Mouse (Mus musculus) lung, embryonic 16.5 days (tissue): ENCODE data around the gene Nlrx1. TPM values are rescaled to one million over a fixed set of nuclear protein-coding genes. Genes with fewer than 3 reads are reported as not detected.

ENCODE experiments used
- ATAC-seq: fragments of 200-750 bp; cut with Nextera tagmentation; 2 replicates; pipeline ENCODE4 v1.8.0; 2017; ENCODE audit warnings: low read depth, mild to moderate bottlenecking, moderate library complexity
- H3K27ac ChIP-seq: fragments of 300-500 bp; sonication (generic); 2 replicates; pipeline ENCODE4 v1.5.1; 2014; ENCODE audit warnings: mild to moderate bottlenecking, control low read depth, low read length
- H3K27me3 ChIP-seq: fragments of 300-500 bp; sonication (generic); 2 replicates; pipeline ENCODE4 v1.6.1; 2014; ENCODE audit warnings: low read depth, low read length, mixed read lengths; ENCODE audit not compliant: control insufficient read depth, insufficient read depth
- H3K36me3 ChIP-seq: fragments of 300-500 bp; sonication (generic); 2 replicates; pipeline ENCODE4 v1.6.1; 2014; ENCODE audit warnings: low read length; ENCODE audit not compliant: control insufficient read depth, insufficient read depth
- H3K4me1 ChIP-seq: fragments of 300-500 bp; sonication (generic); replicated peaks from 2 replicates; pipeline ENCODE4 v1.6.1; 2014; ENCODE audit warnings: low read length, mixed read lengths; ENCODE audit not compliant: control insufficient read depth, insufficient read depth
- H3K4me2 ChIP-seq: fragments of 300-500 bp; sonication (generic); 2 replicates; pipeline ENCODE4 v1.6.1; 2014; ENCODE audit warnings: low read depth, low read length, control low read depth
- H3K4me3 ChIP-seq: fragments of 300-500 bp; sonication (generic); 2 replicates; pipeline ENCODE4 v1.5.1; 2014; ENCODE audit warnings: mild to moderate bottlenecking, low read length, control low read depth
- H3K9ac ChIP-seq: fragments of 300-500 bp; sonication (generic); 2 replicates; pipeline ENCODE4 v1.6.1; 2014; ENCODE audit warnings: low read length, control low read depth
- H3K9me3 ChIP-seq: fragments of 300-500 bp; sonication (generic); 2 replicates; pipeline ENCODE4 v1.6.1; 2016; ENCODE audit warnings: low read length; ENCODE audit not compliant: control insufficient read depth
- WGBS: fragments of 180-500 bp; shearing (Covaris S2); extraction: QIAGEN DNeasy Blood & Tissue Kit; methylation state at CpG from one replicate; pipeline ENCODE4 v1.1.7; 2014; 5-methylcytosine and 5-hydroxymethylcytosine counted together
- polyA plus RNA-seq: library from polyadenylated mRNA; unstranded; fragments of >200 nt; fragmentation: Nextera tagmentation; extraction: Ambion mirVana; gene quantifications from 2 replicates; pipeline ENCODE4 v1.2.1, GENCODE M21; 2015

Gene Nlrx1
- polyA plus RNA-seq, 1 experiment from 2014 or later: 10.4 TPM

DNA sequence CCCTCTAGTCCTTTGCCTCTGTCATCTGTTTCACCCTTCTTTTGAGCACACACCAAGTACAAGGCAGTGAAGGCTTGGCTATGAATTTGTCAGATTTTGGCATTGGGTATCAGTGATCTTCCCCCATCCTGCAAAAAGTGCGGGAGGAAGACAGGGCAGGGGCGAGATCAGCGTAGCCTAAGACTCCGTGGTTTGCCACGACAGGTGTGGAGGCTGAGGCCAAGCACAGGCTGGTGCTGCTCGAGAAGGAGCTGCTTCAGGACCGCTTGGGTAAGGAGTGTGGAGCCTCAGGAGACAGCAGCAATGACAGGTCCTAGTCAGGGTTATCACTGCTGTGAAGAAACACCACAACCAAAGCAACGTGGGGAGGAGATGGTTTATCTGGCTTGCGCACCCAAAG lies 27.0 kb downstream of the Nlrx1 start:
- H3K4me3 ChIP-seq: no peak overlapping the region
- H3K4me1 ChIP-seq: no peaks in the 10 kb centered on the region
- H3K27me3 ChIP-seq: no peaks in the 10 kb centered on the region
- ATAC-seq: no peak
- H3K27ac ChIP-seq: no peak overlapping the region
- no peaks in the 10 kb centered on the region for H3K36me3 ChIP-seq
- no peaks in the 10 kb centered on the region for H3K9me3 ChIP-seq
- no peak overlapping the region for H3K4me2 ChIP-seq
- 56% methylated on average over 9 of the region's 9 CpGs for WGBS
- no peak overlapping the region for H3K9ac ChIP-seq

DNA sequence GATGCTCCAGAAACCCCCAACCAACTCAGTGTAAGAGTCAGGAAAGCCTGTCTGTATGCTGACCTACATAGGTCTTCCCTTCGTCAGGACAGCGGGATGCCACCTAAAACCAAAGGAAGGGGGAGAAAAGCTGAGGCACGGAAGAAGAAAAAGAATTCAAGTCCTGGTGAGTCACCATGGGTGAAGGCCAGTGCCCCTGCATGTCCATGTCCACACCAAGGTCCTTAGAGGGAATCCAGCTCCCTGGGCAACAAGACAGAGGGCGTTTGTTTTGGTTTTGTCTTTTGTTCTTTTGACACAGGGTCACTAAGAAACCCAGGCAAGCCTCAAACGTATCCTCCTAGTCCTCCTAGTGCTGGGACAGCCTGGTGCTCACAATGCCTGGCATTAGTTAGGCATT lies 27.5 kb downstream of the Nlrx1 start:
- H3K4me3 ChIP-seq: no peak overlapping the region
- no peaks in the 10 kb centered on the region for H3K36me3 ChIP-seq
- H3K9me3 ChIP-seq: no peaks in the 10 kb centered on the region
- 58% methylated on average over 5 of the region's 5 CpGs for WGBS
- H3K27me3 ChIP-seq: no peaks in the 10 kb centered on the region
- no peak overlapping the region for H3K9ac ChIP-seq
- no peak for ATAC-seq
- no peak overlapping the region for H3K27ac ChIP-seq
- no peak overlapping the region for H3K4me2 ChIP-seq
- H3K4me1 ChIP-seq: no peaks in the 10 kb centered on the region

DNA sequence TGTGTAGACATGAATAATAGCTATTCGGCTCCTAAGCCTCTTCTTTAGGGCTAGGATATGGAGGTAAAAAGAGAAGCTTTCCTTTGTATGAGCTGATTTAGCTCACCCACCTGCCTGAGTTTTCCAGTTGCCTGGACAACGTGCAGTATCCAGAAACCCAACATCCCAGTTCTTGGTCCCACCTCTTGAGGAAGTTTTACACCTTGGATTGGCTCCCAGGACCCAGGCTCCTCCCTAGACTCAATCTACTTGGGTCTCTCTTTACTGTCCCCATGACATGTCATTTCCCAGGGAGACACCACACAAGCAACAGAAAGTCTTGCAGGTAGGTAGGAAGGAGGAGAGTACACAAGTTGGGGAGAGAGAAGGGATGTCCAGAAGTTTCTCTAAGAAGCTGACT lies 28.0 kb downstream of the Nlrx1 start, which contains the start of gene Ccdc153:
TSS of gene Ccdc153 (plus strand) at position 278 of the 400 bp plus-strand sequence.
- H3K4me3 ChIP-seq: no peak within 1 kb of the TSS
- ATAC-seq: no peak
- 36% methylated on average over 2 of the region's 2 CpGs for WGBS
- H3K9ac ChIP-seq: no peak within 1 kb of the TSS
- H3K4me2 ChIP-seq: no peak within 1 kb of the TSS
- H3K9me3 ChIP-seq: no peaks in the 10 kb centered on the region
- H3K36me3 ChIP-seq: no peaks in the 10 kb centered on the region
- H3K4me1 ChIP-seq: no peaks in the 10 kb centered on the region
- H3K27me3 ChIP-seq: no peaks in the 10 kb centered on the region
- H3K27ac ChIP-seq: no peak within 1 kb of the TSS

DNA sequence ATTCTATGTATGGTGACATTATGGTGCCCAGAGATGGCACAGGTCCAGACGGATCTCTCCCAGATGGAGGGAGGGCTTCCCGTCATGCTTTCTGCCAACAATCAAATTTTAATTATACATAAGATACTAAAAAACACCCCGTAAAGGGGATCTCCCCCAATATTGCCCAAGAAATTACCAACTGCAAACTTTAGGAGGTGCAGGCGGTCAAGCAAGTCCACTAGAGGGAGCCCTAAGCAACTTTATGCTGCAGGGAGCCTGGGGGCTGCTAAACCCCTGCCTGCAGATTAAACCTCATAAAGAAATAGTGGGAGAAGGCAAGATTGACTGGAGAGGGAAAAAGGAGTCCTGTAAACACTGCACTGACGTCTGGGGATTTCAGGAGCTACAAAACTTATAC lies 29.0 kb downstream of the Nlrx1 start:
- Histone ChIP-seq H3K27me3 (no peaks in the 10 kb centered on the region), H3K27ac (no peak overlapping the region), H3K4me3 (no peak overlapping the region), H3K4me2 (no peak overlapping the region), H3K9ac (no peak overlapping the region), H3K36me3 (no peaks in the 10 kb centered on the region), H3K9me3 (no peaks in the 10 kb centered on the region), H3K4me1 (peaks cover 1% of the 10 kb centered on the region; the same call in 1 of the 2 replicates)
- ATAC-seq: no peak
- WGBS: 8% methylated on average over 5 of the region's 5 CpGs

DNA sequence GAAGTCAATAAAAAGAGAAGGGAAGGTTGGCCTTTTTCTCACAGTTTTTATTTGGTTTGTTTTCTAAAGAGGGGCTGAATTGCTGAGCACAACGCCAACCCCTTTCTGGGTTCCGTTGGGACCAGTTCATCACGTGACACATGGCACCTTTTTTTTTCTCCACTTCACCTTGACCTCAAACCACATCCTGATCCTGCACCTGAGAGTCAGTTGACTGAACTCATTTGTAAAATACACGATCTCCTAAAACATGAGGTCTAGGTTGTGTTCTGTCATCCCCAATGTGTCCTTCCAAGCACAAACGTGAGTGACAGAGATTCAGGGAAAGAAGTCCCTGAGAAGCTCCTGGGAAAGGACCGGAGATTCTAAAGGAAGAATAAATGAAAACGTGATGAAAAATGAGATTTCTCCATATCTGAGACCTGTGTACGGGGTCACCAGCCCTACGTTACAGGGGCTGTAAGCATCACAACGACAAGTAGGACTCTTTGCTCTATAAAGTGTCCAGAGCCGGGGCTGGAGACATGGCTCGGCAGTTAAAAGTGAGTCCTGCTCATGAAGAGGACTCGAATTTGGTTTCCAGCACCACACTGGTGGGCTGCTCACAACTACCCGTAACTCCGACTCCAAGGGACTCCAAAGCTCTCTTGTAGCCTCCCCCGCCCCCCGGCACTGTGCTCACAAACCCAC lies 29.8 kb downstream of the Nlrx1 start:
- no peak overlapping the region for H3K9ac ChIP-seq
- H3K4me1 ChIP-seq: peaks cover 3% of the 10 kb centered on the region; the same call in 1 of the 2 replicates
- no peak overlapping the region for H3K4me2 ChIP-seq
- H3K4me3 ChIP-seq: no peak overlapping the region
- WGBS: 69% methylated on average over 17 of the region's 17 CpGs
- no peaks in the 10 kb centered on the region for H3K27me3 ChIP-seq
- H3K36me3 ChIP-seq: no peaks in the 10 kb centered on the region
- H3K9me3 ChIP-seq: no peaks in the 10 kb centered on the region
- H3K27ac ChIP-seq: no peak overlapping the region
- no peak for ATAC-seq

DNA sequence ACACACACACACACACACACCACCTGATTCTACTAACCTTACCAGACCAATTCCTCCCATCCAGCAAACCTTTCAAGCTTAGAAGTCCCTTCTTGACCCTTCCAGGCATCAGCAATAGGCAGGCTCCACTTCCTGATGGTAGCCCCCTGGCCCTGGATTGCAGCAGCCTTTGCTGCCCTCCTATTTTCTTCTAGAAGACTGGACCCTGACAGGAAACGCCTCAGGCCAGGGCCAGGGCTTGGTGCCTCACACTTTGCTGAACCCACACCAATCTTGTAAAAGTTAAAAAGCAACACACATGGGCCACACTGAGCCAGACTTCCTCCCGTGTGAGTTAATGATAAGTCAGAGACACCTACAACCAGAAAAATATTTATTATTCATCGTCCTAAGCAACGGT lies 31.3 kb downstream of the Nlrx1 start:
- no peak overlapping the region for H3K27ac ChIP-seq

DNA sequence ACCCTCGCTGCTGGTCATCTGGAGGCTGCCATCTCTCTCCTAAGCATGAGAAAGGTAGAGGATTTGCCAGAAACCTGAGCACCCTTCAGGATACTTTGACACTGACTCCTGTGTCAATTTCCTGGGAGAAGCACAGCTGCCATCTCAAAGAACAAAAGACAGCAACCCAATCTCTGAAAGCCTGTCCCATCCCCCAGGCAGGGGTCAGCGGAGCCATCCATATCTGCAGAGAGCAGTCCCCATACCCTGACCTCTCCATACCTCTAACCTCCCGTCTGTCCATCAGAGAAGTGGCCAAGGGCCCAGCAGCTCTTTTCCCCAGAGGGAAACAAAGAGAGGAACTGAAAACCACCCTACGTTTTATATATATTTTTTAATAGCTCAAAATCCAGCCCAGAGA lies 31.8 kb downstream of the Nlrx1 start:
- no peak for ATAC-seq
- H3K4me1 ChIP-seq: peaks cover 12% of the 10 kb centered on the region
- 58% methylated on average over 4 of the region's 4 CpGs for WGBS

More for the DNA sequence above, 31.3 kb downstream of the Nlrx1 start:
- WGBS: 70% methylated on average over 4 of the region's 4 CpGs
- Histone ChIP-seq H3K36me3 (no peaks in the 10 kb centered on the region), H3K4me2 (no peak overlapping the region), H3K4me1 (peaks cover 10% of the 10 kb centered on the region), H3K27me3 (no peaks in the 10 kb centered on the region), H3K9me3 (no peaks in the 10 kb centered on the region), H3K4me3 (no peak overlapping the region), H3K9ac (no peak overlapping the region)
- ATAC-seq: no peak

DNA sequence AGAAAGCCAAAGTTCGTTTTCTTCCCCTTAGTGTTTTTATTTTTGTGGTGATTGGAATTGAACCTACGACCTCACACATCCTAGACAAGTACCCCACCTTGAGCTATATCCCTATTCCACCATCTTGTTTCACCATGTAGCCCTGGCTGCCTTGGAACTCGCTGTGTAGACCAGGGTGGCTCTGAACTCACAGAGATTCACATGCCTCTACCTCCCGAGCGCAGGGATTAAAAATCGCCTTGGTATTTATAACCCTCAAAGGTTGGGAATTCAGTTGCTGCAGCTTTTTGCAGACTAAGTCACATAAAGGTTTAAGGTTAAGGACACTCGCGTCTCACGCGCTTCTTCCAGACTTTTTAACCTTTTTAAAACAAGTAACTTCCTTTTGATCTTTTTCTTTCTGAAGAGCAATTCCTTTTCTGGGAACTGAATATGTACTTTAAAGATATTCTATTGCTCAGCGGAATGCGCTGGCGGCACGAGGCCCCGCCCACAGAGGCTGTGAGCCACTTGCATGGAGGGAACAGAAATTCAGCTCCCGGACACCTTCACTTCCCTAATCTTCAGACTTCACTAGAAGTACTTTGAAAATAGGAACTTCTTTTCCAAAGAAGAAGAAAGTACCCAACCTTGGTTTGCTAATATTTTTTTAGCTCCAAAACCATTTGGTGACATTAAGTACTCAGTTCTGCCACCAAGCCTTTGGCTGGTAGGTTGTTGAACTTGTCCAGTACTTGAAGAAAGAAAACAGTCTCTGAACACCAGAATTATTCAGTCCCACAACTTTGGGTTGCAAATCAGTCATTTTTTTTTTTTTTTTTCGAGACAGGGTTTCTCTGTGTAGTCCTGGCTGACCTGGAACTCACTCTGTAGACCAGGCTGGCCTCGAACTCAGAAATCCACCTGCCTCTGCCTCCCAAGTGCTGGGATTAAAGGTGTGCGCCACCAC lies 33.6 kb downstream of the Nlrx1 start:
- no peaks in the 10 kb centered on the region for H3K27me3 ChIP-seq
- H3K9me3 ChIP-seq: no peaks in the 10 kb centered on the region
- ATAC-seq: peak; percentile 13; the same call in 1 of the 2 replicates
- H3K27ac ChIP-seq: peak overlapping the region; percentile 87
- peak overlapping the region; percentile 57 for H3K9ac ChIP-seq
- peak overlapping the region; percentile 82 for H3K4me2 ChIP-seq
- peaks cover 12% of the 10 kb centered on the region for H3K4me1 ChIP-seq
- WGBS: 18% methylated on average over 19 of the region's 19 CpGs
- no peaks in the 10 kb centered on the region for H3K36me3 ChIP-seq
- H3K4me3 ChIP-seq: peak overlapping the region; percentile 92

More for the DNA sequence above, 31.8 kb downstream of the Nlrx1 start:
- Histone ChIP-seq H3K4me3 (no peak overlapping the region), H3K36me3 (no peaks in the 10 kb centered on the region), H3K4me2 (no peak overlapping the region), H3K9ac (no peak overlapping the region), H3K9me3 (no peaks in the 10 kb centered on the region), H3K27me3 (no peaks in the 10 kb centered on the region), H3K27ac (no peak overlapping the region)

DNA sequence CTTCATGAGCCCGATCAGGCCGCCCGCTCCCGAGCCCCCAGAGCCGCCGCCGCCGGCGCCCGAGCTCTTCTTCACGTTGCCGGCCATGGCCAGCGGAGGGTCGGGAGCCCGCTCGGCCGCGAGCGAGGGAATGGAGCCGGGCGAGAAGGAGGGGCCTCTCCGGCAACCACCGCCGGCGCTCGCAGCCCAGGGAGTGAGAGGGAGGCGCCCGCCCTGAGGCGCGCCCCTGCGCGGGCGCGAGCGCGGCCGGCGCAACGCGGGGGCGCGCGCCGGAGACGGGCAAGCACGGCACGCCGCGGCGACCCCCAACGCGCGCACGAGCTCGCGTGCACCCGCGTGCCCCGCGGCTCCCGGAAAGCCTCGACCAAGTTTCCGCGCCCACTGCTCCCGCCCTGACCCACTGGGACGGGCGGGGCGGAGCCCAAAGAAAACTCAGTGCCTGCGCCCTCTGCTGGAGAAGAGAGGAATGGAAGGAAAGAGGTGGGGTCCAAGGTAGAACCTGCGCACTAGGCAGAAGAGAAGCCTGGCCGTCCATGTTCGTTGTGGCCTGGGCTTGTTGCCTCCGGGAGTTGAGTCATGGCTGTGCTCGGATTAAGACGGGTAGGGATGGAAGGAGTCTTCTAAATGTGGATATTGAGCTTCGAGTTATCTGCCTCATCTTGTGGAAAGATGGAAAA lies 34.5 kb downstream of the Nlrx1 start, which contains the start of gene Cbl:
TSS of gene Cbl (minus strand) at position 248 of the 677 bp plus-strand sequence.
- WGBS: under 1% methylated on average over 61 of the region's 76 CpGs
- peak; percentile 93 for ATAC-seq
- Histone ChIP-seq H3K4me3 (peak within 1 kb of the TSS; percentile 92), H3K4me2 (peak within 1 kb of the TSS; percentile 82), H3K27me3 (no peaks in the 10 kb centered on the region), H3K9ac (peak within 1 kb of the TSS; percentile 93), H3K27ac (peak within 1 kb of the TSS; percentile 92), H3K9me3 (no peaks in the 10 kb centered on the region), H3K4me1 (peaks cover 12% of the 10 kb centered on the region), H3K36me3 (no peaks in the 10 kb centered on the region)
